8 mouse cellular contexts compared by ENCODE assay signal in genomic region chr4:126428682-126429346, GRCm38 (mm10). TPM values are rescaled to one million over a fixed set of nuclear protein-coding genes. Genes with fewer than 3 reads are reported as not detected.
DNase-seq lines count a peak whose midpoint lies in the region; ATAC-seq and TF ChIP-seq lines count a peak whose summit lies in the region.

No protein-coding gene starts in this region.

- DNase-seq in heart, embryonic 10.5 days (ENCODE audit: low spot score): peak; percentile 78
- no peak for DNase-seq in heart, adult 9 months (ENCODE audit: low spot score in 2 of 2)
- DNase-seq in MEL-GATA-1-ER (ENCODE audit: extremely low read depth, low read depth): peak; percentile 22
- DNase-seq in adrenal gland, postnatal 14 days: no peak
- DNase-seq in adrenal gland, adult 8-10 months: no peak

- H3K9ac ChIP-seq in forebrain, embryonic 12.5 days: peak overlapping the region; percentile 78
- H3K9ac ChIP-seq in limb, embryonic 15.5 days: peak overlapping the region; percentile 92

- no peaks in the 10 kb centered on the region for H3K9me3 ChIP-seq in heart, embryonic 10.5 days
- H3K9me3 ChIP-seq in forebrain, embryonic 12.5 days: no peaks in the 10 kb centered on the region
- H3K9me3 ChIP-seq in limb, embryonic 15.5 days: no peaks in the 10 kb centered on the region

- peak overlapping the region; percentile 90 for H3K27ac ChIP-seq in heart, embryonic 10.5 days
- H3K27ac ChIP-seq in forebrain, embryonic 12.5 days: peak overlapping the region; percentile 86
- H3K27ac ChIP-seq in limb, embryonic 15.5 days: peak overlapping the region; percentile 90
- H3K27ac ChIP-seq in olfactory bulb, adult 2 months (ENCODE audit: insufficient read depth, low read depth, low read length): peak overlapping the region; percentile 48

- TF ChIP-seq CTCF in olfactory bulb, adult 2 months (IDR thresholded peaks at IDR 0.05; ENCODE audit: insufficient read depth, low read depth, low read length): no peak

- peak overlapping the region; percentile 88 for H3K4me2 ChIP-seq in forebrain, embryonic 12.5 days
- H3K4me2 ChIP-seq in limb, embryonic 15.5 days: peak overlapping the region; percentile 78

- 1% methylated on average over 24 of the region's 24 CpGs for WGBS in heart, embryonic 10.5 days
- WGBS in forebrain, embryonic 12.5 days: 3% methylated on average over 24 of the region's 24 CpGs
- WGBS in limb, embryonic 15.5 days: 2% methylated on average over 24 of the region's 24 CpGs
- under 1% methylated on average over 24 of the region's 24 CpGs for WGBS in olfactory bulb, adult 2 months

- ATAC-seq in forebrain, embryonic 12.5 days (ENCODE audit: low FRiP score): peak; percentile 75; the same call in 1 of the 2 replicates
- peak; percentile 61; the same call in 1 of the 2 replicates for ATAC-seq in limb, embryonic 15.5 days (ENCODE audit: insufficient number of reproducible peaks, low FRiP score, low TSS enrichment, low read depth)

- H3K27me3 ChIP-seq in heart, embryonic 10.5 days (ENCODE audit: insufficient read depth, poor library complexity, severe bottlenecking): no peaks in the 10 kb centered on the region
- H3K27me3 ChIP-seq in forebrain, embryonic 12.5 days: no peaks in the 10 kb centered on the region
- H3K27me3 ChIP-seq in limb, embryonic 15.5 days: no peaks in the 10 kb centered on the region

- TF ChIP-seq POLR2A in olfactory bulb, adult 2 months (IDR thresholded peaks at IDR 0.05; ENCODE audit: insufficient read depth, low read depth, low read length): no peak

- H3K4me3 ChIP-seq in heart, embryonic 10.5 days: peak overlapping the region; percentile 85
- H3K4me3 ChIP-seq in forebrain, embryonic 12.5 days (replicated peaks): peak overlapping the region; percentile 90
- peak overlapping the region; percentile 89 for H3K4me3 ChIP-seq in limb, embryonic 15.5 days
- peak overlapping the region; percentile 89 for H3K4me3 ChIP-seq in olfactory bulb, adult 2 months (ENCODE audit: insufficient read depth, low read depth, low read length)

- H3K36me3 ChIP-seq in heart, embryonic 10.5 days: 0 out of 2 replicates have a peak, but pooled peaks cover 5% of the 10 kb centered on the region
- no peaks in the 10 kb centered on the region for H3K36me3 ChIP-seq in forebrain, embryonic 12.5 days (replicated peaks)
- H3K36me3 ChIP-seq in limb, embryonic 15.5 days: no peaks in the 10 kb centered on the region

- H3K4me1 ChIP-seq in heart, embryonic 10.5 days: peaks cover 4% of the 10 kb centered on the region; the same call in 1 of the 2 replicates
- H3K4me1 ChIP-seq in forebrain, embryonic 12.5 days: peaks cover 13% of the 10 kb centered on the region
- peaks cover 7% of the 10 kb centered on the region for H3K4me1 ChIP-seq in limb, embryonic 15.5 days
- H3K4me1 ChIP-seq in olfactory bulb, adult 2 months (ENCODE audit: control insufficient read depth, insufficient read depth, low read length): no peaks in the 10 kb centered on the region

RNA-seq across cellular contexts. Expression of gene Ago3, which starts 0.5 kb away (rescaled TPM):
- polyA plus RNA-seq in heart, embryonic 10.5 days (2016; fragmentation: Nextera tagmentation; extraction: Ambion mirVana): 11.6 and 14.5 TPM in 2 replicates
- 16.1 and 20.0 TPM in 2 replicates for polyA plus RNA-seq in forebrain, embryonic 12.5 days (2016; fragmentation: Nextera tagmentation; extraction: Ambion mirVana)
- 15.2 and 17.1 TPM in 2 replicates for polyA plus RNA-seq in limb, embryonic 15.5 days (2015; fragmentation: Nextera tagmentation; extraction: Ambion mirVana)
- 39.0 TPM in 1 of 2 replicates, not detected in the other for polyA plus RNA-seq in olfactory bulb, adult 2 months (2012; ENCODE audit: insufficient read depth, insufficient read length, low replicate concordance, missing spikeins)
- total RNA-seq in adrenal gland, postnatal 14 days (2021): 19.3 and 20.8 TPM in 2 replicates
- total RNA-seq in adrenal gland, adult 8-10 months (2022): 10 to 100 TPM; 17.7 to 32.3 (median 24.6) TPM

RNA-seq across cellular contexts. Expression of gene Ago1, which starts 39.6 kb away (rescaled TPM):
- 2.4 and 3.4 TPM in 2 replicates for polyA plus RNA-seq in heart, embryonic 10.5 days (2016; fragmentation: Nextera tagmentation; extraction: Ambion mirVana)
- 20.1 and 23.4 TPM in 2 replicates for polyA plus RNA-seq in forebrain, embryonic 12.5 days (2016; fragmentation: Nextera tagmentation; extraction: Ambion mirVana)
- 3.1 and 4.0 TPM in 2 replicates for polyA plus RNA-seq in limb, embryonic 15.5 days (2015; fragmentation: Nextera tagmentation; extraction: Ambion mirVana)
- 173 TPM in 1 of 2 replicates, not detected in the other for polyA plus RNA-seq in olfactory bulb, adult 2 months (2012; ENCODE audit: insufficient read depth, insufficient read length, low replicate concordance, missing spikeins)
- 27.5 and 29.3 TPM in 2 replicates for total RNA-seq in adrenal gland, postnatal 14 days (2021)
- 10 to 100 TPM; 40.4 to 47.4 (median 45.4) TPM for total RNA-seq in adrenal gland, adult 8-10 months (2022)

Comparison
In these comparisons a context has a peak if more than half of its experiments do, and no peak if none do; other contexts are left out.
1. DNase-seq: peak in heart, embryonic 10.5 days (single experiment) and MEL-GATA-1-ER (single experiment); none in heart, adult 9 months (0 of 2), adrenal gland, postnatal 14 days (single experiment) and adrenal gland, adult 8-10 months (single experiment).
2. Peak in every context shown above with its lines, with median percentiles within 50 percentile points of each other: H3K27ac ChIP-seq and H3K4me3 ChIP-seq.